Mouse (Mus musculus): ENCODE results near the gene Eif5a.
"Not testable (repeated sequence)": the region's sequence is repeated elsewhere in the genome, so short reads cannot be mapped to it uniquely, and the experiment has no call there.

Gene Eif5a

GRCm38 (mm10) chr11:69945997-69946891 lies 24.5 kb upstream of the Eif5a start:
- no peak for DNase-seq (ENCODE audit: low read depth)

- no peak for DNase-seq (ENCODE audit: low read depth)
These were observed 23.5 kb upstream of the Eif5a start for GRCm38 (mm10) chr11:69945216-69945615.

- no peak for DNase-seq (ENCODE audit: low read depth)
These were observed 19.2 kb upstream of the Eif5a start for GRCm38 (mm10) chr11:69940962-69941361.

- DNase-seq (ENCODE audit: low read depth), result no peak
These were observed 18.0 kb upstream of the Eif5a start for GRCm38 (mm10) chr11:69939731-69940130.

GRCm38 (mm10) chr11:69939181-69939580 lies 17.4 kb upstream of the Eif5a start:
- DNase-seq (ENCODE audit: low read depth), result no peak

GRCm38 (mm10) chr11:69938401-69938979 lies 16.7 kb upstream of the Eif5a start:
- no peak for DNase-seq (ENCODE audit: low read depth)

- no peak for DNase-seq (ENCODE audit: low read depth)
These were observed 16.1 kb upstream of the Eif5a start for GRCm38 (mm10) chr11:69937834-69938233.

GRCm38 (mm10) chr11:69937385-69937784 lies 15.6 kb upstream of the Eif5a start:
- no peak for DNase-seq (ENCODE audit: low read depth)

- DNase-seq (ENCODE audit: low read depth), result no peak
These were observed 15.1 kb upstream of the Eif5a start for GRCm38 (mm10) chr11:69936714-69937347.

GRCm38 (mm10) chr11:69936156-69936555 lies 14.4 kb upstream of the Eif5a start:
- no peak for DNase-seq (ENCODE audit: low read depth)

GRCm38 (mm10) chr11:69935137-69935879 lies 13.6 kb upstream of the Eif5a start, which contains the start of gene Ybx2:
Gene Ybx2, plus strand, starts transcription at chr11:69935796.
- DNase-seq (ENCODE audit: low read depth), result no peak

GRCm38 (mm10) chr11:69934681-69935080 lies 12.9 kb upstream of the Eif5a start:
- no peak for DNase-seq (ENCODE audit: low read depth)

- DNase-seq (ENCODE audit: low read depth), result peak; percentile 34
These were observed 12.4 kb upstream of the Eif5a start for GRCm38 (mm10) chr11:69934169-69934568.

GRCm38 (mm10) chr11:69933066-69933465 lies 11.3 kb upstream of the Eif5a start:
- DNase-seq (ENCODE audit: low read depth), result no peak

GRCm38 (mm10) chr11:69932254-69932653 lies 10.5 kb upstream of the Eif5a start:
- no peak for DNase-seq (ENCODE audit: low read depth)

GRCm38 (mm10) chr11:69931769-69932168 lies 10.0 kb upstream of the Eif5a start:
- DNase-seq (ENCODE audit: low read depth), result no peak

GRCm38 (mm10) chr11:69930967-69931537 lies 9.3 kb upstream of the Eif5a start:
- no peak for DNase-seq (ENCODE audit: low read depth)

- not testable (repeated sequence) for DNase-seq (ENCODE audit: low read depth)
These were observed 8.4 kb upstream of the Eif5a start for GRCm38 (mm10) chr11:69930176-69930575.

- no peak for DNase-seq (ENCODE audit: low read depth)
These were observed 8.0 kb upstream of the Eif5a start for GRCm38 (mm10) chr11:69929712-69930111.

- DNase-seq (ENCODE audit: low read depth), result no peak
These were observed 5.7 kb upstream of the Eif5a start for GRCm38 (mm10) chr11:69927501-69927900.

- no peak for DNase-seq (ENCODE audit: low read depth)
These were observed 1.0 kb upstream of the Eif5a start for GRCm38 (mm10) chr11:69922796-69923195.
